In genomic region chr15:96641111-96641820, GRCm38 (mm10) we compare ENCODE assay signal across 9 mouse cellular contexts. TPM values are rescaled to one million over a fixed set of nuclear protein-coding genes. Genes with fewer than 3 reads are reported as not detected.
DNase-seq lines count a peak whose midpoint lies in the region; ATAC-seq and TF ChIP-seq lines count a peak whose summit lies in the region.
"Had no signal": no experiment of that assay in that cellular context is flagged by ENCODE, and none has a peak within 500 bp of the region (broad histone marks: within the 10 kb centered on the region; RNA-seq: fewer than 3 reads in every experiment).

No protein-coding gene starts in this region.

- no peaks in the 10 kb centered on the region for H3K27me3 ChIP-seq in kidney, embryonic 14.5 days (ENCODE audit: control insufficient read depth, insufficient read depth, low read length)
- peaks cover 6% of the 10 kb centered on the region for H3K27me3 ChIP-seq in liver, adult 2 months (ENCODE audit: control insufficient read depth, insufficient read depth, low read length)
- H3K27me3 ChIP-seq in midbrain, postnatal 0 days (ENCODE audit: insufficient read depth, low read length): no peaks in the 10 kb centered on the region

- no peak for TF ChIP-seq POLR2A in liver, adult 2 months (IDR thresholded peaks at IDR 0.05; ENCODE audit: extremely low read depth, insufficient read depth, low read length)

- no peaks in the 10 kb centered on the region; the same call in 1 of the 2 replicates for H3K36me3 ChIP-seq in kidney, embryonic 14.5 days (ENCODE audit: control insufficient read depth, insufficient read depth, low read length)
- no peaks in the 10 kb centered on the region for H3K36me3 ChIP-seq in liver, adult 2 months (ENCODE audit: control insufficient read depth, insufficient read depth, low read length)
- H3K36me3 ChIP-seq in midbrain, postnatal 0 days (ENCODE audit: insufficient read depth, low read length): no peaks in the 10 kb centered on the region

- DNase-seq in kidney, adult 11 months: peak; percentile 7
- DNase-seq in kidney, adult 9 months: no peak
- peak; percentile 88 for DNase-seq in embryo, embryonic 10 days (ENCODE audit: low spot score)
- DNase-seq in liver, adult 2 months (ENCODE audit: extremely low read depth, low read depth, low spot score): no peak
- peak; percentile 85 for DNase-seq in midbrain, postnatal 0 days (ENCODE audit: low spot score)
- DNase-seq in spleen, postnatal 10 days (ENCODE audit: low spot score in 2 of 2): peak; percentile 63 to 67

- under 1% methylated on average over 59 of the region's 63 CpGs for WGBS in kidney, embryonic 14.5 days
- WGBS in liver, adult 2 months: 2% methylated on average over 63 of the region's 63 CpGs
- under 1% methylated on average over 63 of the region's 63 CpGs for WGBS in midbrain, postnatal 0 days

- peak overlapping the region; percentile 90 for H3K27ac ChIP-seq in kidney, embryonic 14.5 days (ENCODE audit: low read depth, low read length)
- H3K27ac ChIP-seq in liver, adult 2 months (replicated peaks; ENCODE audit: insufficient read depth, low read depth, low read length): no peak overlapping the region
- H3K27ac ChIP-seq in midbrain, postnatal 0 days (ENCODE audit: low read depth, low read length): peak overlapping the region; percentile 100

- H3K9ac ChIP-seq in kidney, embryonic 14.5 days (ENCODE audit: low read depth, low read length): peak overlapping the region; percentile 95
- no peak overlapping the region for H3K9ac ChIP-seq in liver, adult 2 months (ENCODE audit: low read depth, low read length)
- peak overlapping the region; percentile 100 for H3K9ac ChIP-seq in midbrain, postnatal 0 days (replicated peaks; ENCODE audit: low read length, poor library complexity, severe bottlenecking)

- H3K9me3 ChIP-seq in kidney, embryonic 14.5 days (ENCODE audit: control insufficient read depth, low read length): no peaks in the 10 kb centered on the region
- H3K9me3 ChIP-seq in midbrain, postnatal 0 days (ENCODE audit: low read length): no peaks in the 10 kb centered on the region

- peak; percentile 56 for ATAC-seq in granulocyte monocyte progenitor cell, adult 5-6 weeks (replicated peaks; ENCODE audit: poor library complexity, severe bottlenecking)
- ATAC-seq in kidney, embryonic 14.5 days (ENCODE audit: low FRiP score, low TSS enrichment): peak; percentile 77
- ATAC-seq in midbrain, postnatal 0 days (ENCODE audit: low FRiP score): peak; percentile 71

- H3K4me2 ChIP-seq in kidney, embryonic 14.5 days (replicated peaks; ENCODE audit: low read depth, low read length): peak overlapping the region; percentile 96
- H3K4me2 ChIP-seq in midbrain, postnatal 0 days (ENCODE audit: low read depth, low read length, poor library complexity, severe bottlenecking): peak overlapping the region; percentile 88

- H3K4me3 ChIP-seq in kidney, embryonic 14.5 days (ENCODE audit: low read length): peak overlapping the region; percentile 78
- peak overlapping the region; percentile 47 for H3K4me3 ChIP-seq in liver, adult 2 months (ENCODE audit: insufficient read depth, low read depth, low read length)
- peak overlapping the region; percentile 82 for H3K4me3 ChIP-seq in midbrain, postnatal 0 days (ENCODE audit: low read depth, low read length)

- no peaks in the 10 kb centered on the region for H3K79me2 ChIP-seq in liver, adult 2 months (ENCODE audit: control insufficient read depth, insufficient read depth, low read length)

- no peak for TF ChIP-seq CTCF in liver, adult 2 months (IDR thresholded peaks at IDR 0.05; ENCODE audit: low read depth, low read length)
- TF ChIP-seq CTCF in midbrain, postnatal 0 days (IDR thresholded peaks at IDR 0.05): no peak

- peaks cover 16% of the 10 kb centered on the region; the same call in 1 of the 2 replicates for H3K4me1 ChIP-seq in kidney, embryonic 14.5 days (ENCODE audit: control insufficient read depth, insufficient read depth, low read length)
- no peaks in the 10 kb centered on the region for H3K4me1 ChIP-seq in liver, adult 2 months (ENCODE audit: control insufficient read depth, insufficient read depth, low read length)
- H3K4me1 ChIP-seq in midbrain, postnatal 0 days (ENCODE audit: insufficient read depth, low read length): peaks cover 16% of the 10 kb centered on the region

RNA-seq across cellular contexts. Expression of gene Slc38a1, which starts 1.4 kb away (rescaled TPM):
- 93.0 and 110 TPM in 2 replicates for total RNA-seq in granulocyte monocyte progenitor cell, adult 5-6 weeks (2014; fragmentation: Nextera tagmentation)
- total RNA-seq in granulocyte monocyte progenitor cell, adult 5-6 weeks (2017): 63.9 and 67.5 TPM in 2 replicates
- 75.4 and 98.8 TPM in 2 replicates for polyA plus RNA-seq in kidney, embryonic 14.5 days (2014; fragmentation: Nextera tagmentation; extraction: Ambion mirVana)
- 0.74 and 0.87 TPM in 2 replicates for total RNA-seq in liver, adult 2 months (2014; rRNA removed)
- 0.31 and 2.0 TPM in 2 replicates for polyA plus RNA-seq in liver, adult 2 months (2012; rRNA removed)
- 75.2 and 90.4 TPM in 2 replicates for total RNA-seq in midbrain, postnatal 0 days (2014; rRNA removed)
- 76.1 and 91.2 TPM in 2 replicates for polyA plus RNA-seq in midbrain, postnatal 0 days (2015; fragmentation: Nextera tagmentation; extraction: Ambion mirVana)
- total RNA-seq: MEL had no signal

RNA-seq across cellular contexts. Expression of gene Slc38a2, which starts 58.3 kb away (rescaled TPM):
- 89.2 and 112 TPM in 2 replicates for total RNA-seq in granulocyte monocyte progenitor cell, adult 5-6 weeks (2014; fragmentation: Nextera tagmentation)
- 84.0 and 92.8 TPM in 2 replicates for total RNA-seq in granulocyte monocyte progenitor cell, adult 5-6 weeks (2017)
- 102 and 177 TPM in 2 replicates for polyA plus RNA-seq in kidney, embryonic 14.5 days (2014; fragmentation: Nextera tagmentation; extraction: Ambion mirVana)
- 73.9 and 85.1 TPM in 2 replicates for total RNA-seq in liver, adult 2 months (2014; rRNA removed)
- 22.1 and 22.5 TPM in 2 replicates for polyA plus RNA-seq in liver, adult 2 months (2012; rRNA removed)
- 90.9 and 96.1 TPM in 2 replicates for total RNA-seq in midbrain, postnatal 0 days (2014; rRNA removed)
- 71.3 and 79.4 TPM in 2 replicates for polyA plus RNA-seq in midbrain, postnatal 0 days (2015; fragmentation: Nextera tagmentation; extraction: Ambion mirVana)

Comparison
In these comparisons a context has a peak if more than half of its experiments do, and no peak if none do; other contexts are left out.
1. DNase-seq: peak in kidney, adult 11 months (single experiment), embryo, embryonic 10 days (single experiment), midbrain, postnatal 0 days (single experiment) and spleen, postnatal 10 days (2 of 2); none in kidney, adult 9 months (single experiment) and liver, adult 2 months (single experiment).
2. RNA of gene Slc38a1, which starts 1.4 kb away (total RNA-seq): 63.9 to 110 TPM in granulocyte monocyte progenitor cell, adult 5-6 weeks and 75.2 to 90.4 TPM in midbrain, postnatal 0 days; 0.74 to 0.87 TPM in liver, adult 2 months; every median in the first group is over 10 times any median in the second.
3. Peak in every context shown above with its lines, with median percentiles within 50 percentile points of each other: ATAC-seq and H3K4me3 ChIP-seq.